Mouse (Mus musculus): ENCODE data around the gene Nlgn2. TPM values are rescaled to one million over a fixed set of nuclear protein-coding genes. Genes with fewer than 3 reads are reported as not detected.

Gene Nlgn2
- polyA plus RNA-seq, 1 experiment: 10.9 TPM

GRCm38 (mm10) chr11:69800392-69801197, 37.0 kb downstream of the Nlgn2 start:
- TF ChIP-seq CTCF (IDR thresholded peaks at IDR 0.05; ENCODE audit: low read depth, low read length) (no peak), POLR2A (IDR thresholded peaks at IDR 0.05; ENCODE audit: borderline replicate concordance, low read depth, low read length) (no peak)
- H3K4me3 ChIP-seq (ENCODE audit: insufficient read depth, low read length): peak overlapping the region; percentile 75

DNA sequence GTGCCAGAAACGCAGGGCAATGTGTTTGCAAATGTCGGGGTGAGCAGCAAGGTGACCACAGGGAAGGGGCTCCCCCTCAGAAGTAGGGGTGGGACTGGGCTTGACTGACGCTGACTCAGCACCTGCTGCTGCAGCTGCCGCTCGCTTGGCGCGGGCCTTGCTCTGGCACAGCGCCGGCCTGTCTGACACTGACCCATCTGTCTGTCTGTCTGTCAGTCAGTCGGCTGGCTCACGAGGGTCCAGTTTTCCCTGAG, 37.5 kb downstream of the Nlgn2 start:
- no peak for TF ChIP-seq POLR2A (IDR thresholded peaks at IDR 0.05; ENCODE audit: borderline replicate concordance, low read depth, low read length)
- TF ChIP-seq CTCF (IDR thresholded peaks at IDR 0.05; ENCODE audit: low read depth, low read length): no peak
- Histone ChIP-seq H3K4me3 (ENCODE audit: insufficient read depth, low read length) (peak overlapping the region; percentile 75), H3K4me1 (ENCODE audit: control insufficient read depth, insufficient read depth, low read length) (peaks cover 26% of the 10 kb centered on the region), H3K27ac (ENCODE audit: insufficient read depth, low read depth, low read length) (peak overlapping the region; percentile 94)

More at GRCm38 (mm10) chr11:69800392-69801197, 37.0 kb downstream of the Nlgn2 start:
- H3K4me1 ChIP-seq (ENCODE audit: control insufficient read depth, insufficient read depth, low read length): peaks cover 26% of the 10 kb centered on the region
- peak overlapping the region; percentile 94 for H3K27ac ChIP-seq (ENCODE audit: insufficient read depth, low read depth, low read length)

DNA sequence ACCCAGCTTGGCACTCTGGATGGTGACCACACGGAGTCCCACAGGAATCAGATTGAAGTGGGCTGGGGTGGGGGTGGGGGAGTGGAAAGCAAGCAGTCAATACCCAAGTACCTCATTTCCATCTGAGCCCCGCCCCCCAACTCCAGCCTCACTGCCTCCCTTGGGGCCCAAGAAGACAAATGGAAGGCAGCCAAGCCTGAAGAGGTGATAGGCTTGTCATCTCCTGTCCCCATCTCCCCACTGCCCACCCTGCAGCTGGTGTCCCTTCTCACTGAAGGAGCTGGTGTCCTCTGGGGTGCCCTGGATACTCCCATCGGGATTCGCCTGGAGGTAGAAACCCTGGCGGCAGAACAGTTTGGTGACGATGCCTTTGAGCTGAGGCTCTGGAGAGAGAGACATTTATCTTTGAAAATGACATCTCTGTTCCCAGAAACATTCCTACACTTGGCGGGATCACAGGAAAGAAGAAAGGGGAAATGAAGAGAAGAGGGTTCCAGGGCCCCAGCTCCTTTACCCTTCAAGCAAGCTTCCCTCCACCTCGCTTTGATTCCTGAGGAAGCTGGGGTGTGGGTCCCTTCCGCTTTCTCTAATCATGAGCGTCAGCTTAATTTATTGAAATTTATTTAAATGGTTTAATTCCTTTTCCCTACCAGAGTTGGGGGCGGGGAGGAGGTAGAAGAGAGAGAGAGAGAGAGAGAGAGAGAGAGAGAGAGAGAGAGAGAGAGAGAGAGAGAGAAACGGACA, 38.0 kb downstream of the Nlgn2 start:
- TF ChIP-seq CTCF (IDR thresholded peaks at IDR 0.05; ENCODE audit: low read depth, low read length) (0 out of 2 replicates have a peak, but pooled peaks have one; percentile 15), POLR2A (IDR thresholded peaks at IDR 0.05; ENCODE audit: borderline replicate concordance, low read depth, low read length) (no peak)
- Histone ChIP-seq H3K4me3 (ENCODE audit: insufficient read depth, low read length) (peak overlapping the region; percentile 75), H3K27ac (ENCODE audit: insufficient read depth, low read depth, low read length) (peak overlapping the region; percentile 94), H3K4me1 (ENCODE audit: control insufficient read depth, insufficient read depth, low read length) (peaks cover 29% of the 10 kb centered on the region)

DNA sequence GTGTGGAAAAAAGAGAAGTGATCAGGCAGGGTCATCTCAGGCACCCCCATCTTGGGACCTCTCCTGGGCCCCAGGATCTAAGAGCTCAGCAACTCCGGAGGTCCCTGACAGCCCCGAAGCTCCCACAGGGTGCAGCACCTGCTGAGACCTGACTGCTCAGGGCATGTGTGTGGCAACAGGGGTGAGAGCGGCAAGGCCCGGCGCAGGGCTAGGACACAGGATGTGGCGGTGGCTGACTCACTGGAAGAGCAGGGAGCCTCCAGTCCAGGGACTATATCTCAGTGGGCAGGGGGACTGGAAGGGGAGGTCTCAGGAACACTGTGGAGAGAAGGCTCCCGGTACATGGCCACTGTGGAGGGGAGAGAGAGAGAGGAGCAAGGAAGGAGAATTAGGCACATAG, 39.7 kb downstream of the Nlgn2 start:
- H3K27ac ChIP-seq (ENCODE audit: insufficient read depth, low read depth, low read length): peak overlapping the region; percentile 94
- peak overlapping the region; percentile 75 for H3K4me3 ChIP-seq (ENCODE audit: insufficient read depth, low read length)
- no peak for TF ChIP-seq POLR2A (IDR thresholded peaks at IDR 0.05; ENCODE audit: borderline replicate concordance, low read depth, low read length)
- no peak for TF ChIP-seq CTCF (IDR thresholded peaks at IDR 0.05; ENCODE audit: low read depth, low read length)
- peaks cover 35% of the 10 kb centered on the region for H3K4me1 ChIP-seq (ENCODE audit: control insufficient read depth, insufficient read depth, low read length)

- TF ChIP-seq CTCF (IDR thresholded peaks at IDR 0.05; ENCODE audit: low read depth, low read length) (no peak), POLR2A (IDR thresholded peaks at IDR 0.05; ENCODE audit: borderline replicate concordance, low read depth, low read length) (no peak)
- Histone ChIP-seq H3K27ac (ENCODE audit: insufficient read depth, low read depth, low read length) (no peak overlapping the region), H3K4me3 (ENCODE audit: insufficient read depth, low read length) (no peak overlapping the region; the same call in 1 of the 2 replicates), H3K4me1 (ENCODE audit: control insufficient read depth, insufficient read depth, low read length) (peaks cover 37% of the 10 kb centered on the region)
Measured at GRCm38 (mm10) chr11:69795983-69796435, 41.6 kb downstream of the Nlgn2 start.

GRCm38 (mm10) chr11:69795168-69795982, 42.2 kb downstream of the Nlgn2 start, which contains the start of gene Chrnb1:
TSS of gene Chrnb1 (minus strand) at chr11:69795943.
- Histone ChIP-seq H3K4me3 (ENCODE audit: insufficient read depth, low read length) (peak within 1 kb of the TSS; percentile 62), H3K27ac (ENCODE audit: insufficient read depth, low read depth, low read length) (peak within 1 kb of the TSS; percentile 28; the same call in 1 of the 2 replicates), H3K4me1 (ENCODE audit: control insufficient read depth, insufficient read depth, low read length) (peaks cover 37% of the 10 kb centered on the region)
- no peak for TF ChIP-seq CTCF (IDR thresholded peaks at IDR 0.05; ENCODE audit: low read depth, low read length)
- no peak for TF ChIP-seq POLR2A (IDR thresholded peaks at IDR 0.05; ENCODE audit: borderline replicate concordance, low read depth, low read length)

GRCm38 (mm10) chr11:69793429-69793828, 44.2 kb downstream of the Nlgn2 start:
- no peak overlapping the region for H3K27ac ChIP-seq (ENCODE audit: insufficient read depth, low read depth, low read length)
- TF ChIP-seq CTCF (IDR thresholded peaks at IDR 0.05; ENCODE audit: low read depth, low read length) (no peak), POLR2A (IDR thresholded peaks at IDR 0.05; ENCODE audit: borderline replicate concordance, low read depth, low read length) (no peak)
- H3K4me3 ChIP-seq (ENCODE audit: insufficient read depth, low read length): no peak overlapping the region
- H3K4me1 ChIP-seq (ENCODE audit: control insufficient read depth, insufficient read depth, low read length): peaks cover 28% of the 10 kb centered on the region

- TF ChIP-seq CTCF (IDR thresholded peaks at IDR 0.05; ENCODE audit: low read depth, low read length) (no peak), POLR2A (IDR thresholded peaks at IDR 0.05; ENCODE audit: borderline replicate concordance, low read depth, low read length) (no peak)
- H3K4me1 ChIP-seq (ENCODE audit: control insufficient read depth, insufficient read depth, low read length): peaks cover 17% of the 10 kb centered on the region
Measured at GRCm38 (mm10) chr11:69791420-69791819, 46.2 kb downstream of the Nlgn2 start.

GRCm38 (mm10) chr11:69789431-69789830, 48.2 kb downstream of the Nlgn2 start:
- TF ChIP-seq POLR2A (IDR thresholded peaks at IDR 0.05; ENCODE audit: borderline replicate concordance, low read depth, low read length) (no peak), CTCF (IDR thresholded peaks at IDR 0.05; ENCODE audit: low read depth, low read length) (no peak)
- Histone ChIP-seq H3K4me1 (ENCODE audit: control insufficient read depth, insufficient read depth, low read length) (peaks cover 17% of the 10 kb centered on the region), H3K27ac (ENCODE audit: insufficient read depth, low read depth, low read length) (no peak overlapping the region), H3K4me3 (ENCODE audit: insufficient read depth, low read length) (no peak overlapping the region)

More at GRCm38 (mm10) chr11:69791420-69791819, 46.2 kb downstream of the Nlgn2 start:
- H3K4me3 ChIP-seq (ENCODE audit: insufficient read depth, low read length): no peak overlapping the region
- H3K27ac ChIP-seq (ENCODE audit: insufficient read depth, low read depth, low read length): no peak overlapping the region
